Mouse (Mus musculus): ENCODE measurements around the gene Itga2b. TPM values are rescaled to one million over a fixed set of nuclear protein-coding genes. Genes with fewer than 3 reads are reported as not detected.

Gene Itga2b
- polyA plus RNA-seq, 1 experiment from 2014 or later, result 5.8 TPM

GRCm38 (mm10) chr11:102447497-102447896 is 22.4 kb downstream of the Itga2b start, which contains the start of gene Fam171a2:
TSS of gene Fam171a2 (minus strand) at chr11:102447682.
- H3K9ac ChIP-seq (ENCODE audit: low read depth, low read length), result peak within 1 kb of the TSS; percentile 97
- peaks cover 39% of the 10 kb centered on the region for H3K4me1 ChIP-seq (ENCODE audit: control insufficient read depth, insufficient read depth, low read length)
- H3K36me3 ChIP-seq (ENCODE audit: control insufficient read depth, insufficient read depth, low read length), result peaks cover 9% of the 10 kb centered on the region
- WGBS, result under 1% methylated on average over 38 of the region's 40 CpGs
- peak within 1 kb of the TSS; percentile 90 for H3K27ac ChIP-seq (ENCODE audit: low read depth, low read length)
- H3K4me2 ChIP-seq (replicated peaks; ENCODE audit: low read depth, low read length), result peak within 1 kb of the TSS; percentile 82
- no peaks in the 10 kb centered on the region for H3K9me3 ChIP-seq (ENCODE audit: control insufficient read depth, low read length)
- peaks cover 4% of the 10 kb centered on the region; the same call in 1 of the 2 replicates for H3K27me3 ChIP-seq (ENCODE audit: control insufficient read depth, insufficient read depth, low read length)
- peak within 1 kb of the TSS; percentile 94 for H3K4me3 ChIP-seq (ENCODE audit: low read length)
- peak; percentile 72 for ATAC-seq (ENCODE audit: low FRiP score, low TSS enrichment)

- WGBS, result under 1% methylated on average over 31 of the region's 49 CpGs
- Histone ChIP-seq H3K4me1 (ENCODE audit: control insufficient read depth, insufficient read depth, low read length) (peaks cover 39% of the 10 kb centered on the region), H3K27me3 (ENCODE audit: control insufficient read depth, insufficient read depth, low read length) (peaks cover 4% of the 10 kb centered on the region; the same call in 1 of the 2 replicates), H3K36me3 (ENCODE audit: control insufficient read depth, insufficient read depth, low read length) (peaks cover 14% of the 10 kb centered on the region), H3K4me2 (replicated peaks; ENCODE audit: low read depth, low read length) (peak overlapping the region; percentile 82), H3K27ac (ENCODE audit: low read depth, low read length) (peak overlapping the region; percentile 90), H3K9me3 (ENCODE audit: control insufficient read depth, low read length) (no peaks in the 10 kb centered on the region), H3K9ac (ENCODE audit: low read depth, low read length) (peak overlapping the region; percentile 97), H3K4me3 (ENCODE audit: low read length) (peak overlapping the region; percentile 94)
- peak; percentile 32 for ATAC-seq (ENCODE audit: low FRiP score, low TSS enrichment)
Observed at GRCm38 (mm10) chr11:102446581-102447461, 23.1 kb downstream of the Itga2b start.

DNA sequence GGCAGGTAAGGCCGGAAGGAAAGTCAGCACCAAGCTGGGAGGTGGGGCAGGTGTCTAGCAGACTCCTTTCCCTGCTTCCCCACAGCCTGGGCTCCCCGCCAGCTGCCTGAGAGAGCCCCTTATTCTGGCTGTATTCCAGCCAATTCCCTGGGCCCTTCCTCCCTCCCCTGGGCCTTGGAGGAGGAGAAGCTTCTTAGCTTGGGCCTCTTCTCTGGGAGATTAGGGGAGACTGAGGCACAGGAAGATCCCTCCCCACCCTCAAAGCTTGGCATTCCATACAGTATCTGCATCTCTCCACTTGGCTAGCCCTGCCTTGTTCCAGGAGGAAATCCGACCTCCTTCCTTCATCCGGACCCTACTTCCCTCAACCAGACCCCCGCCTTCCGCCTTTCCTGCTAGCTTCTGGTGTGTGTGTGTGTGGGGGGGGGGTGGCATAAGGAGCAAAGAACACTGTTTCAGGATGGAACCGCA is 24.0 kb downstream of the Itga2b start:
- H3K4me1 ChIP-seq (ENCODE audit: control insufficient read depth, insufficient read depth, low read length), result peaks cover 39% of the 10 kb centered on the region
- peak overlapping the region; percentile 90 for H3K27ac ChIP-seq (ENCODE audit: low read depth, low read length)
- H3K36me3 ChIP-seq (ENCODE audit: control insufficient read depth, insufficient read depth, low read length), result peaks cover 23% of the 10 kb centered on the region
- peak overlapping the region; percentile 82 for H3K4me2 ChIP-seq (replicated peaks; ENCODE audit: low read depth, low read length)
- peak overlapping the region; percentile 94 for H3K4me3 ChIP-seq (ENCODE audit: low read length)
- 0 out of 2 replicates have a peak, but pooled peaks have one; percentile 3 for ATAC-seq (ENCODE audit: low FRiP score, low TSS enrichment)
- WGBS, result 8% methylated on average over 7 of the region's 7 CpGs
- peak overlapping the region; percentile 97; the same call in 1 of the 2 replicates for H3K9ac ChIP-seq (ENCODE audit: low read depth, low read length)
- H3K27me3 ChIP-seq (ENCODE audit: control insufficient read depth, insufficient read depth, low read length), result peaks cover 4% of the 10 kb centered on the region; the same call in 1 of the 2 replicates
- no peaks in the 10 kb centered on the region for H3K9me3 ChIP-seq (ENCODE audit: control insufficient read depth, low read length)

DNA sequence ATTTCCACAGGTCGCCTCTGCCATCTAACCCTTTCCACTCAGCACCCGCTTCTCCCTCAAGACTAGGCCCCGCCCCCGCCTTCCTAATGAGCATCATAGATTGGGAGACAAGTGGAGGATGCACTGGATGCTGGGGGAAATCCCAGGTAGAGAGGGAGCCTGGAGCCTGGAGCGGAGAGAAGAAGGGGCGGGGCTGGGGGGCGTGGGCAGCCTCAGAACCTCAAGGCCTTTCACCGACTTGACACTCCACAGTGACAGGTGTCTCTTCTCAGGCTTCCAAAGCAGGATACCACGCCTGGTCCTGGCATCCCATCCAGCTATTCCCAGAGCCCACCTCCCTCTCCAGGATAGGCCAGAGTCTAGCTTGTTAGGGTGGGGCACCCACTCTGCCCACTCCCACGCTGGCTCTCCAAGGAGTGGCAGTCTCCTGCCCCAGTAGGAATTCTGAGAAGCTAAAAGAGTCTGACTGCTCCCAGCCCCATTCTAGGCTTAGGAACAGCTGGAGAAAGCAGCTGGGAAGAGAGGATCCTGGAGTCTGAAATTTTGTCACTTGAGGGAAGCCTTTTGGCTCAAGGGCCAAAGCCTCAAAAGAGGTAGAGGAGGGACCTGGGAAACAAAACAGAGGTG is 24.5 kb downstream of the Itga2b start:
- Histone ChIP-seq H3K27me3 (ENCODE audit: control insufficient read depth, insufficient read depth, low read length) (peaks cover 4% of the 10 kb centered on the region; the same call in 1 of the 2 replicates), H3K4me1 (ENCODE audit: control insufficient read depth, insufficient read depth, low read length) (peaks cover 39% of the 10 kb centered on the region), H3K27ac (ENCODE audit: low read depth, low read length) (peak overlapping the region; percentile 90), H3K36me3 (ENCODE audit: control insufficient read depth, insufficient read depth, low read length) (peaks cover 28% of the 10 kb centered on the region), H3K9ac (ENCODE audit: low read depth, low read length) (0 out of 2 replicates have a peak overlapping the region, but pooled peaks have one; percentile 4), H3K9me3 (ENCODE audit: control insufficient read depth, low read length) (no peaks in the 10 kb centered on the region), H3K4me3 (ENCODE audit: low read length) (peak overlapping the region; percentile 94), H3K4me2 (replicated peaks; ENCODE audit: low read depth, low read length) (peak overlapping the region; percentile 82)
- peak; percentile 62 for ATAC-seq (ENCODE audit: low FRiP score, low TSS enrichment)
- WGBS, result 9% methylated on average over 10 of the region's 10 CpGs

DNA sequence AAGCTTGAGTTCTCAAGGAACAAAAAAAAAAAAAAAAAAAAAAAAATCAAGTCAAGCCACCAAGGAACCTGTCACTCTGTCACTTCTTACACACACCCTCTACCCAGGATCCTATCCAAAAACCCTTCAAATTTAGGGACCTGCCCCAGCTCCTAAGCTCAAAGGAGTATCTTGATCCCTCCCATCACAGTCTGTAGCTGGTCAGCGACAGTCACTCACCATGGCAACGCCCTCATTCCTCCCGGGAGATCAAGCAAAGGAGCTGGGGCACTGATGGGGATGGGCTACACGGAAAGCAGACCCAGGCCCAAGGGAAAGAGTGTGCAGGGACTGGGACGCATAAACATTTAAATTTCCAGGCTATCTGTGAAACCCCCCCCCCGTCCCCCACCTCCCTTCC is 25.1 kb downstream of the Itga2b start:
- peaks cover 4% of the 10 kb centered on the region; the same call in 1 of the 2 replicates for H3K27me3 ChIP-seq (ENCODE audit: control insufficient read depth, insufficient read depth, low read length)
- H3K9me3 ChIP-seq (ENCODE audit: control insufficient read depth, low read length), result no peaks in the 10 kb centered on the region
- H3K36me3 ChIP-seq (ENCODE audit: control insufficient read depth, insufficient read depth, low read length), result peaks cover 34% of the 10 kb centered on the region
- peaks cover 39% of the 10 kb centered on the region for H3K4me1 ChIP-seq (ENCODE audit: control insufficient read depth, insufficient read depth, low read length)
- 0 out of 2 replicates have a peak overlapping the region, but pooled peaks have one; percentile 4 for H3K9ac ChIP-seq (ENCODE audit: low read depth, low read length)
- no peak overlapping the region for H3K4me3 ChIP-seq (ENCODE audit: low read length)
- 5% methylated on average over 6 of the region's 6 CpGs for WGBS
- H3K27ac ChIP-seq (ENCODE audit: low read depth, low read length), result no peak overlapping the region
- peak overlapping the region; percentile 82 for H3K4me2 ChIP-seq (replicated peaks; ENCODE audit: low read depth, low read length)
- no peak for ATAC-seq (ENCODE audit: low FRiP score, low TSS enrichment)

- ATAC-seq (ENCODE audit: low FRiP score, low TSS enrichment), result no peak
- Histone ChIP-seq H3K4me2 (replicated peaks; ENCODE audit: low read depth, low read length) (no peak overlapping the region), H3K36me3 (ENCODE audit: control insufficient read depth, insufficient read depth, low read length) (peaks cover 38% of the 10 kb centered on the region), H3K27me3 (ENCODE audit: control insufficient read depth, insufficient read depth, low read length) (no peaks in the 10 kb centered on the region; the same call in 1 of the 2 replicates), H3K4me1 (ENCODE audit: control insufficient read depth, insufficient read depth, low read length) (peaks cover 39% of the 10 kb centered on the region), H3K27ac (ENCODE audit: low read depth, low read length) (no peak overlapping the region), H3K9me3 (ENCODE audit: control insufficient read depth, low read length) (no peaks in the 10 kb centered on the region), H3K4me3 (ENCODE audit: low read length) (no peak overlapping the region), H3K9ac (ENCODE audit: low read depth, low read length) (no peak overlapping the region)
- WGBS, result 77% methylated on average over 3 of the region's 3 CpGs
Observed at GRCm38 (mm10) chr11:102444321-102444720, 25.6 kb downstream of the Itga2b start.

- no peak for ATAC-seq (ENCODE audit: low FRiP score, low TSS enrichment)
- H3K4me2 ChIP-seq (replicated peaks; ENCODE audit: low read depth, low read length), result no peak overlapping the region
- no peak overlapping the region for H3K27ac ChIP-seq (ENCODE audit: low read depth, low read length)
- 55% methylated on average over 12 of the region's 12 CpGs for WGBS
- no peak overlapping the region for H3K4me3 ChIP-seq (ENCODE audit: low read length)
- no peak overlapping the region for H3K9ac ChIP-seq (ENCODE audit: low read depth, low read length)
- H3K36me3 ChIP-seq (ENCODE audit: control insufficient read depth, insufficient read depth, low read length), result peaks cover 44% of the 10 kb centered on the region
- H3K4me1 ChIP-seq (ENCODE audit: control insufficient read depth, insufficient read depth, low read length), result peaks cover 44% of the 10 kb centered on the region
- H3K9me3 ChIP-seq (ENCODE audit: control insufficient read depth, low read length), result no peaks in the 10 kb centered on the region
- no peaks in the 10 kb centered on the region; the same call in 1 of the 2 replicates for H3K27me3 ChIP-seq (ENCODE audit: control insufficient read depth, insufficient read depth, low read length)
Observed at GRCm38 (mm10) chr11:102443740-102444139, 26.2 kb downstream of the Itga2b start.

GRCm38 (mm10) chr11:102442089-102442488 is 27.8 kb downstream of the Itga2b start:
- 89% methylated on average over 6 of the region's 6 CpGs for WGBS
- H3K4me1 ChIP-seq (ENCODE audit: control insufficient read depth, insufficient read depth, low read length), result peaks cover 45% of the 10 kb centered on the region
- no peaks in the 10 kb centered on the region; the same call in 1 of the 2 replicates for H3K27me3 ChIP-seq (ENCODE audit: control insufficient read depth, insufficient read depth, low read length)
- H3K4me3 ChIP-seq (ENCODE audit: low read length), result no peak overlapping the region
- no peak for ATAC-seq (ENCODE audit: low FRiP score, low TSS enrichment)
- H3K27ac ChIP-seq (ENCODE audit: low read depth, low read length), result no peak overlapping the region
- peaks cover 49% of the 10 kb centered on the region for H3K36me3 ChIP-seq (ENCODE audit: control insufficient read depth, insufficient read depth, low read length)
- no peak overlapping the region for H3K9ac ChIP-seq (ENCODE audit: low read depth, low read length)
- H3K9me3 ChIP-seq (ENCODE audit: control insufficient read depth, low read length), result no peaks in the 10 kb centered on the region
- H3K4me2 ChIP-seq (replicated peaks; ENCODE audit: low read depth, low read length), result no peak overlapping the region

All from kidney, embryonic 14.5 days (tissue).